Mouse (Mus musculus): Measurements from ENCODE around the gene Agpat4.
"Not testable (repeated sequence)": the region's sequence is repeated elsewhere in the genome, so short reads cannot be mapped to it uniquely, and the experiment has no call there.

Gene Agpat4

DNA sequence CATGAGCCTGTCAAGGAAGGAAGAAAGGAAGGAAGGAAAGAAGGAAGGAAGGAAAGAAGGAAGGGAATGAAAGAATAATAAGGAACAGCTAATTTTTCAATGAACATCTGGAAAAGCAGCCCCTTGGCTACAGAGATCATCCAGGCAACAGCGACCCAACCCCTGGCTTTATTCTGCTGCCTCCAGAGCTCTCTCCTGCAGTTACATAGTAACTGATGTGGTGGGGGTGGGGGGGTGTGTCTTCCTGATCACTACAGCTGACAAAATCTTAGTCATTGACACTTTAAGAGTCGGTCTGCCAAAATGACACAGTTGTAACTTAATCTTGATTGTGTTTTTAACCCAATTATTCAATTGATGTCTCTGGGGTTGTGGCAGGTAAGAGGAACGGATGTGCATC, 67.8 kb downstream of the Agpat4 start:
- DNase-seq (ENCODE audit: extremely low spot score, low spot score): no peak

DNA sequence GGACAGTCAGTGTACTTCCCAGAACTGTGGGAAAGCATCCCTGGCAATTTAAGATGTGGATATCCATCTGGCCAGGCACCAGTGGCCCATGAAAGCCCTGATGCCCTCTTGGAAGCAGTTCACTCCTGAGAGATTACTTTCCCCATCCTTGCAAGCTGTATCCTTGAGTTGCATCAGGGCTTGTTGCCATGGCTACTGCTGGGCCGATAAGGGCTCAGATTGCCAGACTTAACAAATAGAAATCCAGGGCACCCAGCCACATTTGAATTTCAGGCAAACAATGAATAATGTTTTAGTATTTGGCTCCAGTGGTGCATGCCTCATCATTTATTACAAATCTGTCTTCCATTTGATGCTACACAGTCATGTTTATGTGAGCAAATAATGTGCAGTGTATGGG, 69.3 kb downstream of the Agpat4 start:
- DNase-seq (ENCODE audit: extremely low spot score, low spot score): no peak

DNA sequence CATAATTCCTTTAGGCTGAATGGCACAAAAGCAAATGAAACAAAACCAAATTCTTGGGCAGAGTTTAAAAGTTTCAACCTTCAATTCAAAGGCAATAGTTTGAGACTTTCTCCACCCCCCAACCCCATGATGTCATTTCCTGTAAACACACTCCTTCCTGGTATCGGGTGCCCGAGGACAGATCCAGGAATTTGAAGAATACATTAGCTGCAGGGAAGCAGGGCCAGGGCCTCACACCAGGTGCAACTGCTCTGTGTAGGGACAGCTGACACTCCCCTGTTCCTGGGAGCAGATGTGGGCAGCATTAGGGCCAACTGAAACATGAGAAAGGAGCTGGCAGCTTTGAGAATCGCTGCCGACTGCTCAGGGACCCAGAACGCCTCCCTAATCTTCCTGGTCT, 76.6 kb downstream of the Agpat4 start:
- no peak for DNase-seq (ENCODE audit: extremely low spot score, low spot score)

DNA sequence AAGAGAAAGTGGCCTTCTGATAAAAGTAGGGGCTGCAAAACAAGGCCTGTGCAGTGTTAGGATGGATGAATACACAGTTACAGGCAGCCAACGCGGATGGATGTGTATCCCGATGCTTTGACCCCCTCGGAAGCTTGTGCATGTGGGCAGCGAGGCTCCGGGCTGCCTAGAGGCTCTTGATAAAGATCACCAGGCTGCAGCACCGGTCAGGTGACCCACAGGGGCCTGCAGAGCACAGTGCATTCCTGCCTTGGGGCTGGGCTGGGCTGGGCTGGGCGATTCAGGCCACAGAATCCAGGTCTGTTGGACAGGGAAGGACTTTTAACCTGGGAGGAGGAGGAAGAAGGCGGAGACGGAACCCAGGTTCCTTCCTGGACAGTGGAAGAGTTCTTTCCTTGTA, 77.1 kb downstream of the Agpat4 start:
- no peak for DNase-seq (ENCODE audit: extremely low spot score, low spot score)

DNA sequence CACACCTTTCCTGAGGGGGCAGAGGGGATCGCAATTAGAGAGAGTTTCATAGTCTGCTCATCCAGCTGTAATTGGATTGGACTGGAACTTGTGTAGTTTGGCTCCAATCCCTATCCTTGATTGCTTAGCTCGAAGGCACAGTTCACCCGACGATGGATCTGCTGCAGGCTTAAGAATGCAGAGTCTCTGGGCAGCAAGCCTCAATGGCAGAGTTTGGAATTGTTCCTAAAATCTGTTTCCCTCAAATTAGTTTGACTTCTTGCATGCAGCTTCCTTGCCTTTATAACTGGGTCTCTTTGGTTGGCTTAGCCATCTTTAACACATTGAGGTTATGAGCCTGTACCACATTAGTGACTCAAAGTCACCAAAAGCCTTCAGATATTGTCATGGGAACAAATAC, 81.4 kb downstream of the Agpat4 start:
- DNase-seq (ENCODE audit: extremely low spot score, low spot score): no peak

DNA sequence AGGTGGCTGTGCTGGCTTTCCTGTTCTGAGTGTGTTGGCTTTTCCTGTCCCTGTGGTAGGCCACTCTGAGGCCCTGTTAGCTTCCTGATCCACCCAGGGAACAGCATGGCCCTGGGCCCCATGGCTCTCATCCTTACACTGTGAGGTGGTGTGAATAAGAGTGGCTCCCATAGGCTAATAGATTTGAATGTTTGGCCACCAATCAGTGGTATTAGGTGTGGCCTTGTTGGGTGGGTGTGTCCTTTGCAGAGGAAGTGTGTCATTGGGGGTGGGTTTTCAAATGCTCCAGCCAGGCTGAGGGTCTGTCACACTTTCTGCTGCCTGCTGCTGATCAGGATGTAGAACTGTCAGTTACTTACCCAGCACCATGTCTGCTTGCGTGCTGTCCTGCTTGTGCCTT, 82.6 kb downstream of the Agpat4 start:
- DNase-seq (ENCODE audit: extremely low spot score, low spot score): no peak

DNA sequence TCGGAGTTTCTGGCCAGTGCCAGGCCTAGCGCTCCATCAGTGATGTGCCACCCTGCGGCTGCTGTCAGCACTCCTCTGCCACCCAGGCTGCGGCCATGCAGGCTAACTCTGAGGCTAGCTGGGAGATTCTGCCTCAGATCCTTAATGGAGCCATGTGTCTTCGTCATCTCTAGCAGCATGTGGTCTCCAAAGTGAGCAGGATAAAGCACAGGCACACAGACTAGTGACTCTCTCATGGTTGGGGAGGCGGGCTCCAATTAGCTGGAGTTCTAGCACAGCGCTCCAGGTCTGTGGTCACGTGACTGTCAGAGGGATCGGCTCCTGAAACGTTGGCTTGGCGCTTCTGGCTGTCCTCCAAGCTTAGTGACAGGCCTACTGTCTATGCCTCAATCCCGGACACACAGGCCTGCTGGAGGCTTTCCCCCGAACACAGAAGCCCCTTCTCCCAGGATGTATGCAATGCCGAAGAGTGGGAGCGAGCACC, 85.0 kb downstream of the Agpat4 start:
- no peak for DNase-seq (ENCODE audit: extremely low spot score, low spot score)

DNA sequence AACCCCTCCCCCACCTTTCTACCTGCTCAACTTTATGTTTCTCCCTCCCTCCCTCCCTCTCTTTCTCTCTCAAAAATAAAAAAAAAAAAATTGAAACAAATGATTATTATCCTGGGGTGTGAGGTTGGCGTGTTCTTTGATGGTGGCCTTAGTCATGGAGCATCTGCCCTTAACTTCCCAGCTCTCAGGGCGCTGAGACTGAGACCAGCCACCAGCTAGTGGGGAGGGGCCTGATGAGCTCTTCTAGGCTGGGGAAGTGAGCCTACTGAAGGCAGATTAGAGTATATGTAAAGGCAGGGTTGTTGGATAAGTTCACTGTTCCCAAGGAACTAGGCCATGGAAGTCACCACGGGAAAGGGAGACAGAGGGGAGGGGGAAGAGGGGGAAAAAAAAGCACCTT, 85.7 kb downstream of the Agpat4 start:
- no peak for DNase-seq (ENCODE audit: extremely low spot score, low spot score)

DNA sequence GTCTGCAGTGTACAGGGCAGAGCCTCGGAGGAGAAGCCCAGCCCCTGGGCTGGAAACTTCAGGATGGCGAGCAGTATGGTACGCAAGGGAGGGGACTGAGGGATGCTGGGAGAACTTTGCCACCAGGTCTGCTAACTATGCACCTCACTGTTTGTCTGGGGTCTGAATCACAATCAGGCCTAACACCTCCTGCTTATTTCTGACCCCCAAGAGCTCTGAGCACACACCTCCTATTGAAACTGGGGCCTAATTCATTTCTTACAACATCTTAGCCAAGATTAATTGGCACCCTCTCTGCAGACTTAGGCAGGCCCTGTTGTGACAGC, 86.1 kb downstream of the Agpat4 start:
- DNase-seq (ENCODE audit: extremely low spot score, low spot score): no peak

DNA sequence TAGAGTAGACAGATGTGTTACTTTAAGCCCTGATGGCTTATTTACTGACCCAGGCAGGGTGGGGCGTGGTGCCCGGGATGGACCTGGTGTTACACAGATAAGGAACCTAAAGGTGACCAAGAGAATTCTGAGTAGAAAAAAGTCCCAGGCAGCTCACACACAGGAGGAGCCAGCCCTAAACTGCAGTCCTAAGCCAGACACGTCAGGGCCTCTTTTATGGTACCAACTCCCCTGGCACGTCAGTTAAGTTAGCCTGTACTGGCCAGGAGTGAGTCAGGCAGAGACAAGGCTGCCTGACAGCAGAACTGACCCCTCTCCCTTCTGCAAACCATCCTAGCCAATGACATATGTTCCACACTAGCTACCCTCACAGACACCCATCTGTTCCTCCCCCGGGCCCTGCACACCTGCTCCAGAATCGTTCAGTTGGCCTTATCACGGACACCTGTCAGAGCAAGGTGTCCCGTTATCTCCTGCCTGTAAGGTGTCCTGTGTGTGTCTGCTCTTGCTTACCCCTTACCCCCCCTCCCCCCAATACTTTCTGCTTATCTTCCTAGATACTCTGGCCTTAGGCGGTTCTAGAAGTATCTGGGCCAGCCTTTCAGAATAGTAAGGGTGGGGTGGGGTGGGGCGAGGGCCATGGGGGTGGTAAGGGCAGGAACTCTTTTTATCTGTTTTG, 86.7 kb downstream of the Agpat4 start:
- no peak for DNase-seq (ENCODE audit: extremely low spot score, low spot score)

DNA sequence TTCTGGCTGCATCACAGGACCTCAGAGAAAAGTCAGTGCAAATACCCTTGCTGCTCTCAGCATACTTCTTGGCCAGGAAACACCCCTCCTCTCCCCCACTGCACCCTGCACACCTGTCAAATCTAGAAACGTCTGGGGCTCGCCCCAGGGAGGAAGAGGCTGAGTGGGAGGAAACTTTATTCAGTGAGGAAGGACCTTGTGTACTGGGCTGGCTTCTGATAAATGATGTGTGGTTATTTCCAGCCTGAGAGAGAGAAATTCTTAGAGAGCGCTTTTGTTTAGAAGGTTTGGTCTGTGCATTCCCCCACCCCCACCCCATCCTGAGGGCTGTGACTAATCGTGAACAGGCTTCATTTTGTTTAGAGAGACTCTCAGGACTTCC, 87.2 kb downstream of the Agpat4 start:
- DNase-seq (ENCODE audit: extremely low spot score, low spot score): no peak

DNA sequence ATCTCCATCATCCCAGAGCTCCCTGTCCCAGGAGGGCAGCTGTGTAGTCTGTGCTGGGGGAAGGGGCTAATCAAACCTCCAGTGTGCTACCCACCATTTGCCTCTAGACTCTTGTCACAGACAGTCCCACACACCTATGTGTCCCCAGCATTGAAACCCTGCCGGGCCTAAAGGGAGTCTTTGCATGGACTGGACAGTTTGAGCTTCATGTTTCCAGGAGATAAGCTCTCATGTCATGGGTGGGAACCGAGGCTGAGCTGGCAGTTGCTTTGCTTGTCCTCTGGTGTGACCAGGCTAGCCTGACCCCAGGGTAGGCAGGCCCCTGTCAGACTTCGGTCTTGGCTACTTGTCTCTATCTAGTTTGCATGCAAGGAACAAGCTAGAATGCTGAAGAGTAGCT, 87.7 kb downstream of the Agpat4 start:
- DNase-seq (ENCODE audit: extremely low spot score, low spot score): no peak

DNA sequence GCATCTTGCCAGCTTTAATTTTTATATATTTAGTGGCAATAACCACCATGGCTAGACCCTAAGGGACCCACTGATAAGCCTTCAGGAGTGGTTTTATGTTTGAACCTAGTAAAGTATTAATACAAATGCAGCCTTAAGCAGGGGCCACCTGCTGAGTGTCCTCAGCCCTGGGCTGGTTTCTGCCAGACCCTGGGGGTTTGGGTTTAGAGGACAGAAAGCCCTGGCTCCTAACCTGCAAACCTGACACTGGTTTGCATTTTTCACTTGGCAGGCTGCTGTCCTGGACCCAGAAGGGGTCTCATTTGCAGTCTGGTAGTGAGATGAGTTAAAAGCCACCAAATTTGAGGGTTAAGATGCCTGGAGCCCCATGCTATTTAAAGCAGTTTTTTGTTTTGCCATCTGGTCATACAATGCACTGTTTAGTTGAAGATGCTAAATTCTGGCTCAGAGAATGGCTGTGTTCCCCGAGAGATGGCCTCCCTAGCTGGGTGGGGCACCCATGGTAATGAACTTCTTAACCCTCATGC, 88.6 kb downstream of the Agpat4 start:
- no peak for DNase-seq (ENCODE audit: extremely low spot score, low spot score)

DNA sequence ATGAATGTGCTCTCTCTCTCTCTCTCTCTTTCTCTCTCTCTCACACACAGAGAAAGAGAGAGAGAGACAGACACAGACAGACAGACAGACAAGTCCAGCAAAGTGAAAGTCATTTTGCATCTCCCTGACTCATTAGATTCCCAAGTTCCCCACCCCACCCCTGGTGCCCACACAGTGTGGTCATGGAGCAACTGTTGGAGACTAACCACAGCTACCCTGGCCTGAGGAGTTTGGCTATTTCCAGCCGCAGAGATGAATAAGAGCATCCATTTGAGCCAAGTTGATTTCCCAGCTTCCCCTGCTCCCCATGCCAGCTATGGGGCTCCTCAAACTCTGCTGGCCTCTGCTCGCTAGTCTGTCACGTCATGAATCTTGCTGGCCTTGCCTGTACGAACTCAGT, 91.0 kb downstream of the Agpat4 start:
- no peak for DNase-seq (ENCODE audit: extremely low spot score, low spot score)

DNA sequence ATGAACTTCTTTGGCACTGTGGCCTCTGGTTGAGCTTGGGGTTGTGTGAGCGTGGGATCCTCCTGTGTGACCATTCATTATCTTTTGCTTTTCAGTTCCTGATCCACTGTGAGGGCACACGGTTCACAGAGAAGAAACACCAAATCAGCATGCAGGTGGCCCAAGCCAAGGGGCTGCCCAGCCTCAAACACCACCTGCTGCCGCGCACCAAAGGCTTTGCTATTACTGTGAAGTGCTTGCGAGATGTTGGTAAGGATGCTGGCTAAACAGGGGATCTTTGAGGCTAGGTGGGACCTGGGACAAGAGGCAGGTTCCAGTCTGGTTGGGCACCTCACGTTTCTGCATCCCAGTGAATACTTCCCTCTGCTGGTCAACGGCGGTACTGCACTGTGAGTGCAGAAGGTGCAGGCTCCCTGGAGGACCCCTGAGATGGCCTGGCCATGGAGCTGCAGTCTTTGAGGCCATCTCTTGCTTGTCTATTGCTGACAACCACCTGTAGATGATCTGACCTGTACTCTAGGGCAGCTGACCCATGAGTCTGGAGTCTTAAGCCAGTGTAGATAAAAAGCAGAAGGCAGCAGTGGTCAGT, 92.1 kb downstream of the Agpat4 start:
- peak; percentile 95 for DNase-seq (ENCODE audit: extremely low spot score, low spot score)

DNA sequence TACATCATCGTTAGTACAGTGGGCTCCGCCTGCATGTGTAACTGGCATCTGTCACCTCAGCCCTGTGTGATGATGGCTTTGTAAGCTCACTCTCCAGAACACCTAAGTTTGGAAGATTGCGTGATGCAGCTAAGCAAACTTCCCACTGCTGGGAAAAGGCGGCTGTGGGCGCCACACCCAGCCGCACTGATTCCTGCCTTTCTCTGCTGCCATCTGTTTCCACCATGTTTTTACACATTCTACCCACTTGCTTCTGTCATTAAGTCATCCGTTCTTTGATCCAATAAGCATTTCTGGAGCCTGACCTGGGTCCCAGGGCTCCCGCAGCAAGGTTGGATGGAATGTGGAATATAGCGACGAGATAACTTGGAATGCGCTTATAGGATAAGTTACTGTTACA, 93.4 kb downstream of the Agpat4 start:
- no peak for DNase-seq (ENCODE audit: extremely low spot score, low spot score)

DNA sequence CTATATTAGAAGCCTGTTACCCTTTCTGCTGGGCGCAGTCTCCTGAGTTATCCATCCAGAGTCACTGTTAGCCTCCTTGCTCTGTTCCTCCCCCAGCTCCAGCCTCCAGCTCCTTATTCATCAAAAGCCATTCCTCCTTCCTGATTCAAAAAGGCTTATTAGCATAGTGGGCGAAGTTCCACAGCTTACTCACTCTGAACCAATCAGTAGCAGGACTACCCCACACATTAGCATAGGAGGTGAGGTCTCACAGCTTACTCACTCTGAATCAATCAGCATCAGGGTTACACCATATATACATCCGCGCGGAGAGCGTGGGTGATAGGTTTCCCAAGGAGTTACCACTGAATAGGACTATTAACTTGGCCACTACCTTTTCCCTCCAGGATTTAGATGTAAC, 93.8 kb downstream of the Agpat4 start:
- DNase-seq (ENCODE audit: extremely low spot score, low spot score): no peak

DNA sequence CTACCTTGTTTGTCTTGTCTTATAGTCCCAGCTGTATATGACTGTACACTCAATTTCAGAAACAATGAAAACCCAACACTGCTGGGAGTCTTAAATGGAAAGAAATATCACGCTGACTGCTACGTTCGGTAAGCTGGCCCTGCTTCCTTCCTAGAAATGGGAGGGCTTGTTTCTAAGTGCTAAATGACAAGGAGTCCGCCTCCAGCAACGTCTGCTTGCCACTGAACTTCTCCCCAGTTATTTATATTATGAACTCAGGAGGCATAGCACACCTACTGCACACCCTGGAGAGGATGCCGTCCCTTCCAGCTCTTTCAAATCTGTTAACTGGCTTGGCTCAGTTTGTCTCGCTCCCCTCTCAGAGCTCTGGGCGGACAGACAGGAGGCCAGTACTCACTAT, 94.9 kb downstream of the Agpat4 start:
- no peak for DNase-seq (ENCODE audit: extremely low spot score, low spot score)

DNA sequence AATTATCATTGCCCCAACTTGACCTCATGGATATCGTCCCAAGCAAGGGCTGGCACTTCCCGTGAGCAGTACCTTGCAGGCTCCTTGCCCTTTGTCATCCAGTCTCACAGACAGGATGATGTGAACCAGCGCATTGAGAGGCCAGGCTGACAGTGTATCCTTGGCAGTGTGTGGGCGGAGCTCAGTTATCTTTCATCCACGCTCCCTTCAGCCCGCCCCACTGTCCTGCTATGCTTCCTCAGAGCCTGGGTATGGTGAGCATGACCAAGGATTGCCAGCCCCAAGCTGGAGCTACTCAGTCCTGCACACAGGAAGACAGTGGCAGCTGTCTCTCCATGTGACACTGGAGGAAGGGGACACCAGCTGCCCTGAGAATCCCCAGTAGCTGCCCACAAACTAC, 97.7 kb downstream of the Agpat4 start:
- DNase-seq (ENCODE audit: extremely low spot score, low spot score): no peak

DNA sequence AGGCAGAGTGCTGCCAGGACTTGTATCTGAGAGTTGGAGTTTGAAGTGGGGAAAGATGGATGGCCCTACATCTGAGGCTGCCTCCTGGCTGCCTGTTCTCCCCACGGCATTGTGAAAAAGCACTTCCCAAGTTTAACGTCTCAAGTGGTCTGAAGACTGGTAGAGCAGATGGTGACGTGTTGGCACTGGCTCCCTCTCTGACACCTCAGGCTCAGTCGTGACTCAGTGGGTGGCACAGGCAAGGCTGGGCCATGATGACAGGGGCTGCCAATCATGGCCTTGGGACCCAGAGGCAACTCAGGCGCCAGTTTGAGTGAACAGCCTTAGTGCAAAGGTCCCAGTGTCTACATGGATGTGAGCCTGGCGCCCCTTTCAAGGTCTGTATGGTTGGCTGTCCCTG, 103.4 kb downstream of the Agpat4 start:
- DNase-seq (ENCODE audit: extremely low spot score, low spot score): no peak

DNA sequence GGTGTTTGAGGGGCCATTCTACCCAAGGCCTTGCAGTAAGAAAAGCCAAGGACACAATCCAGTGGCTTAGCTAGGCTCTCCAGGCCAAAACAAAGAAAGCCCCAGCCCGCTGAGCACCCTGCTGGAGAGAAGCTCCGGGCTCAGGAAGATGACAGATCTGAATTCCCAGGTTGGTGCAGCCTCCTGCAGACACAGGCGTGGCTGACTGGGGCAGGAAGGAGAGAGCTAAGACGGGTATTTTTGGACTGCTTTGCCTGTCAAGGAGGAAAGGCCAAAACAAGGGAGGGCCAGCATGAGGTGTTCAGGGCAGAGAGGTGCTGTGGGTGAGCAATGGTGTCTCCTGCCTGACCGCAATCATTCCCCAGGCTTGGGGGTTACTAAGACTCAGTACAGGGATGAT, 105.2 kb downstream of the Agpat4 start:
- DNase-seq (ENCODE audit: extremely low spot score, low spot score): no peak

DNA sequence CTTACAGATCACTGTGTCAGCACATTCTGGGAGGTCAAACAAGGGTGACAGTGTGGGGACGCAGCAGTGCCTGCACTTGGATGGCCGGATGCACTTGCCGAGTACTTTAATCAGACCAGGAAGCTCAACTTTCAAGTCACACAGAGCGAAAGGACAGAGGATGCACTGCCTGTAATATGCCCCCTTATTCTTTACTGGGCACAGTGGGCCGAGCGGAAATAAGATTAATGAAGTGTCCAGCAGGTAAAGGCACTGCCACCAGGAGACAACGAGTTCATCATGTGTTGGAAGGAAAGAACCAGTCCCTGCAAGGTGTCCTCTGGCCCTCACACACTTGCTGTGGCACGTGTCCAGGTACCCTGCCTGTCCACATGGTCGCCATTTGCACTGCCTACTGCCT, 105.6 kb downstream of the Agpat4 start:
- DNase-seq (ENCODE audit: extremely low spot score, low spot score): no peak

DNA sequence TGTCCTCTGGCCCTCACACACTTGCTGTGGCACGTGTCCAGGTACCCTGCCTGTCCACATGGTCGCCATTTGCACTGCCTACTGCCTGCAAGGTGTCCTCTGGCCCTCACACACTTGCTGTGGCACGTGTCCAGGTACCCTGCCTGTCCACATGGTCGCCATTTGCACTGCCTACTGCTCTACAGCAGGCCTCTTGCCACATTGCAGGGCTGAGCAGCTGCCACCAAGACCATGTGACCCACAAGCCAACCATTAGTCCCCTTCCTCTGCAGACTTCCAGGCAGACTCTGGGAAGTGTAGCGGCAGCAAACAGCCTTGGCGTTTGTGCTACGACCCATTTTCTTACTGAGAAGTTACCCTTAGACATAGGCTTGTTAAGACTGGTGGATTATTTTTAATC, 106.0 kb downstream of the Agpat4 start:
- DNase-seq (ENCODE audit: extremely low spot score, low spot score): not testable (repeated sequence)
